Mouse (Mus musculus): Measurements from ENCODE around the gene Rnase2b.
"Not testable (repeated sequence)": the region's sequence is repeated elsewhere in the genome, so short reads cannot be mapped to it uniquely, and the experiment has no call there.

- not testable (repeated sequence) for TF ChIP-seq CTCF (IDR thresholded peaks at IDR 0.05; ENCODE audit: low read depth, low read length); POLR2A (IDR thresholded peaks at IDR 0.05; ENCODE audit: borderline replicate concordance, low read depth, low read length)
Measured at GRCm38 (mm10) chr14:51181051-51181450, 19.0 kb downstream of the Rnase2b start.

Data from bone marrow macrophage, adult 2 months (primary cell).